Mouse (Mus musculus): ENCODE results near the gene Csf2. TPM values are rescaled to one million over a fixed set of nuclear protein-coding genes. Genes with fewer than 3 reads are reported as not detected.

Csf2 gene
- polyA plus RNA-seq (2014; fragmentation: Illumina TruSeq; extraction: RNeasy Lipid Tissue Mini Kit (QIAGEN cat#74804); ENCODE audit: low read depth, low replicate concordance), result not detected

DNA sequence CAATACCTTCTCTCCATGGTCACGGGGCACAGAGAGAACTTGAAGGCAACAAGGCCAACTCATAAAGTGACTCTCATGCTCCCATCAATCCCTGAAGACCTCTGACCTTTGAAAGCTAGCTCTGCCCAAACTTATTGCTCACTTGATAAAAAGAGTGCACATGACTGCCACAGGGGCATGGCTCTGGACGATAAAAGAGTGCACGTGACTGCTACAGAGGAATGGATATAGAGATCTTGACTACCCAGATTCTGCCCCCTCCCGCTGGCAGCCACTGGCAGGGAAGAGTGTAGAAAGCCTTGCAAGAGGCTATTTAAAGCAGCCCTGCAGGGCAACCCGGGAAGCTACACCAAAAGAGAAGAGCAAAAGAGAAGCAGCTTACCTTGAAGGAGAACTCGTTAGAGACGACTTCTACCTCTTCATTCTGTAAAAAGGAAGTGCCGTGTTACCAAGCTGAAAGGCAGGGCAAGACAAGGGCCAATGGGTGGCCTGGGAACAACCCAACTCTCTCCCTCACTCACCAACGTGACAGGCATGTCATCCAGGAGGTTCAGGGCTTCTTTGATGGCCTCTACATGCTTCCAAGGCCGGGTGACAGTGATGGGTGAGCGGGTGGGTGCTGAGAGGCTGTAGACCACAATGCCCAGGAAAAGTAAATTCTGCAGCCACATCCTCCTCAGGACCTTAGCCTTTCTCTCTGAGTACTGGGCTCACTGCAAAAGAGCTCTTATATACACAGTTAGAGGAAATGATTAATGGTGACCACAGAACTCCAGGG, at the start of gene Csf2:
Csf2 (minus strand) TSS at position 728 of the 778 bp plus-strand sequence.

DNA sequence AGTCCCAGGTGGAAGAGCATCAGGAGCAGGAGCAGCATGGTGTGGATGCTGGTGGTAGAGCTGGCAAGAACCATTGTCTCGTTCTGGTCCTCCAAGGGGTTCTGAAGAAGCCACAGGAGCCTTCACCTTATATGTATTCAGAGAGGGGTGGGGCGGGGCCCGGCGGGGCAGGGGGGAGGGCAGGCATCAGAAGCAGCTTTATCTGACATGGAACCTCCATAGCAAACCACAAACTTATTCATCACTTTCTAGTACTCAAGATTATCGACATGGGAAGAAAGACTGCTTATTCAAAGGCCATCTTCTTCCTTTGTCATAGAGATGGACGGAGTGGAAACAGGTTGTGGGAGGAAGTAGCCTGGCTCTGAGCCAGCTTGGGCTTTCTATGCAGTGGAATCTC, 17.7 kb upstream of the Csf2 start, which contains the start of gene Il3:
Il3 (minus strand) TSS at position 101 of the 400 bp plus-strand sequence.

Other genes with a start within 250 kb of the Csf2 start
- gene Slc22a4, start 221.6 kb downstream of the Csf2 start, polyA plus RNA-seq (2014; fragmentation: Illumina TruSeq; extraction: RNeasy Lipid Tissue Mini Kit (QIAGEN cat#74804); ENCODE audit: low read depth, low replicate concordance), result 2.5 TPM
- gene Pdlim4, start 180.7 kb downstream of the Csf2 start, polyA plus RNA-seq (2014; fragmentation: Illumina TruSeq; extraction: RNeasy Lipid Tissue Mini Kit (QIAGEN cat#74804); ENCODE audit: low read depth, low replicate concordance), result not detected
- gene P4ha2, start 149.6 kb downstream of the Csf2 start, polyA plus RNA-seq (2014; fragmentation: Illumina TruSeq; extraction: RNeasy Lipid Tissue Mini Kit (QIAGEN cat#74804); ENCODE audit: low read depth, low replicate concordance), result 1.1 TPM
- not detected for gene Il3, start 17.6 kb upstream of the Csf2 start, polyA plus RNA-seq (2014; fragmentation: Illumina TruSeq; extraction: RNeasy Lipid Tissue Mini Kit (QIAGEN cat#74804); ENCODE audit: low read depth, low replicate concordance)
- not detected for gene Acsl6, start 54.1 kb upstream of the Csf2 start, polyA plus RNA-seq (2014; fragmentation: Illumina TruSeq; extraction: RNeasy Lipid Tissue Mini Kit (QIAGEN cat#74804); ENCODE audit: low read depth, low replicate concordance)
- gene Meikin, start 121.0 kb upstream of the Csf2 start, polyA plus RNA-seq (2014; fragmentation: Illumina TruSeq; extraction: RNeasy Lipid Tissue Mini Kit (QIAGEN cat#74804); ENCODE audit: low read depth, low replicate concordance), result not detected
- 30.8 TPM for gene Fnip1, start 188.5 kb upstream of the Csf2 start, polyA plus RNA-seq (2014; fragmentation: Illumina TruSeq; extraction: RNeasy Lipid Tissue Mini Kit (QIAGEN cat#74804); ENCODE audit: low read depth, low replicate concordance)

Measured in liver, adult 10 weeks (tissue).